Mouse (Mus musculus) kidney, adult 8-10 months (tissue): Measurements from ENCODE around the gene Suox.
"Not testable (repeated sequence)": the region's sequence is repeated elsewhere in the genome, so short reads cannot be mapped to it uniquely, and the experiment has no call there.

Source experiments
- DNase-seq, 2 experiments: peaks; one replicate each; pipeline ENCODE4 v3.0.0; 2022

Suox gene

DNA sequence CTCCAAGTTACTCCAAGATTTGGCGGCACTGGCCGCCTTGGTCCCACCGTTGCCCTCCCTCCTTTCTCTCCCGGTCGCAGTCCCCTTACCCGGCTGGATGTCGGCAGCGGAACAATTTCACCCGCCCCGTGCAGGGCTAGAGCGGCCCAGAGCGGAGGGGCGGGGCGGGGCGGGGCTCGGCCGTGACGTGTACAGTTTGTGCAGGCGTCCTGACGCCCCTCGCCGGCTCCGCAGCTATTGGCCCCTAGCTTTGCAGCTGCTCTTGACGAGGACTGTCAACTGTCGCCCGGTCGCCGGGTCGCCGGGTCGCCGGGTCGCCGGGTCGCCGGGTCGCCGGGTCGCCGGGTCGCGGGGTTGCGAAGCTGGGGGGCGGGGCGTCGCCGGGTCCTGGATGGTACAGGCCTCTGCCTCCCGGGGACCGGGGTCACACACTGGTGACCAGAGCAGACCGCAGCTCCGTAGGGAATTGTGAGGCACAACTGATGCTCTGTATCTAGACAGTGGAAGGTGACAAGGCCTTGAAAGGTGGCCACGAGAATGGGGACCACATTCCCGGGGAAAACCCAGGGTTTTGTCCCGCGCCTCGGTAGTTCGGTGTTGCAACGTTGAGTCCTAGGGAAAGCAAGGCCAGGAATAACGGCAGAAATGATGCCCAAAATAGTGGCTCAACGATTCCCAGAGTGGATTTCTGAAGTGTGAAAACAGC lies at the start of gene Suox:
Gene Suox (minus strand): TSS at position 311 of the 706 bp plus-strand sequence.
- peak; percentile 75 to 83 for DNase-seq

GRCm38 (mm10) chr10:128715559-128716537 lies 42.0 kb upstream of the Suox start:
- no peak for DNase-seq

- DNase-seq = not testable (repeated sequence)
Measured at GRCm38 (mm10) chr10:128711318-128711717, 37.4 kb upstream of the Suox start.

GRCm38 (mm10) chr10:128705317-128705693 lies 31.4 kb upstream of the Suox start:
- DNase-seq = peak in 1 of 2 experiments; percentile 23

GRCm38 (mm10) chr10:128704491-128705316 lies 30.8 kb upstream of the Suox start, which contains the start of gene Cdk2:
Gene Cdk2 (minus strand): TSS chr10:128705031.
- DNase-seq = peak; percentile 91 to 92

GRCm38 (mm10) chr10:128703895-128704294 lies 30.0 kb upstream of the Suox start, which contains the start of gene Pmel:
Gene Pmel (plus strand): TSS chr10:128704195.
- DNase-seq = no peak

GRCm38 (mm10) chr10:128702328-128703007 lies 28.6 kb upstream of the Suox start:
- DNase-seq = no peak

DNA sequence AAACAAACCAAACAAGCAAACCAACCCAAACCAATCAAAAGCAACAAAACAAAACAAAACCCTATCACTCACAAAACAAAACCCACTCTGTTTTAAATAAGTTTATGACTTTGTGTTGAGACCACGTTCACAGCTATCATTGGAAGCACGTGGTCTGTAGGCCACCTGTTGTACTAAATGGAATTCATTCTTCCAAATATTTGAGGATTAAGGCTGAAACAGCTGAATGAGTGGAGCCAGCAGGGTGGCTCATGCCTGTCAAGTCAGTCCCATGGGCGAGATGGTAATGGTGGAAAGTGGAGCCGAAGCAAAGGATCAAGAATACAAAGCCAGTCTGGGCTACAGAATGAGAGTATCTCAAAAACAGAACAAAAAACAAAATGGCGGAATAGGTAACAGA lies 26.8 kb upstream of the Suox start:
- DNase-seq = no peak

DNA sequence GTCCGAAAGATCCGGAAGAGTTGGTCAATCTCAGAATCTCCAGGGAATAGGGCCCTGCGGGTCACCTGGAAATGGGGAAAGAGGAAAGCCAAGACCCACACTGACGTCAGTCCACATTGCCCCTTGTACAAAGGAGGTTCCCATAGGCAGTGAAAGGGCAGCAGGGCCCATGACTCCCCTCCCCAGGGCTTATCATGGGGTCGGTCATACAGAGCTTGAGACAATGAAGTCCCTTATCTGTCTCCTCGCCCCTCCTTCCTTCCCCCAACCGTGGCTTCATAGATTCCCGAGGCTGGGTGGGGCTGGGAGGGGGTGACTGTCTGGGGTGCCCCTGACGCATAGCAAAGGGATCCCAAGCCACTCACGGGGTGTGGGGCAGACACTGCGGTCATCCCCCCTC lies 25.7 kb upstream of the Suox start:
- no peak for DNase-seq

DNA sequence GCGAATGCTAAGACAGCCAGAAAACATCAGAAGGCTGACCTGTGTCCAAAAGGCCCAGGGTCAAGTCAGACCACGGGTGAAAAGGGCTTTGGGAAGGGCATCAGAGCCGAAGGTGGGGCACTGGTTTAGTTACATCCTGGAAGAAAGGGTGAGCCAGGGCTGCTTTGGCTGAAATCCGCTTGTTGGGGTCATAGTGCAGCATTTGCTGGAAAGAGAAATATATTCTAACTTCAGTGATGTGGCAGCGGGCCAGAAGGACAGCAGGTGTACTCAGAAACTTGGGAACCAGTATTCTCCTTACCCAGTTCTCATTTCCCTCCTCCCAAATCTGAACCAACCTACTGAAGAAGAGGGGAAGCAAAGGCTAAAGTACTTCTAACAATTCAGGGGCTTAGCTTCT lies 25.1 kb upstream of the Suox start:
- DNase-seq = peak; percentile 63

GRCm38 (mm10) chr10:128697072-128697725 lies 23.3 kb upstream of the Suox start:
- DNase-seq = no peak

- DNase-seq = peak; percentile 100
Measured at GRCm38 (mm10) chr10:128695992-128696807, 22.3 kb upstream of the Suox start, which contains the start of gene Rab5b. Gene Rab5b (minus strand): TSS chr10:128696264.

DNA sequence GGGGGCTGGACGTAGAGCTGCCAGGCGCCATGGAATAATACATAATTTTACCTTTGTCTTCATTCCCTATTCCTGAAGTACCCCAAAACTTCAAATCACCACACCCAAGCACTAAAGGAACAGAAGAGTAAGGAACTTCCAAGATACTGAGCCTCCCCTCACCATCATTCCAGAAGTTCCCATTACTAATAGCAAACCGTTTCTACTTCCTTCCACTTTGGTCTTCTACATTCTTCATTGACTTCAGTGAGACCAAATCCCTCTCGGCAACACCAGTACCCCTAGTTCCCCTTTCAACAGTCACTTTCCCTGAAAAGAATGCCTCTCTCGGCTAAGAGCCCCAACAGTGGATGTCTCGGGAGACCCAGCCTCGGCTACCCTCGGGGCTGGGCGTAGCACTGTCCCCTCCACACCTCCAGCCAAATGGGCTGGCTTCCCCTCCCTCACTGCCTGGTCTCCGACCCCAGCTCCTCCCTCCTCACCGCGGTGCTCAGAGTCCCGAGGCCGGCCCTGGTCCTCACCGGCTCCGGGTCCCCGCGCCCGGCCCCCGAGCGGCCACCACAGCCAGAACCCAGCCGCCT lies 21.6 kb upstream of the Suox start:
- DNase-seq = no peak

DNA sequence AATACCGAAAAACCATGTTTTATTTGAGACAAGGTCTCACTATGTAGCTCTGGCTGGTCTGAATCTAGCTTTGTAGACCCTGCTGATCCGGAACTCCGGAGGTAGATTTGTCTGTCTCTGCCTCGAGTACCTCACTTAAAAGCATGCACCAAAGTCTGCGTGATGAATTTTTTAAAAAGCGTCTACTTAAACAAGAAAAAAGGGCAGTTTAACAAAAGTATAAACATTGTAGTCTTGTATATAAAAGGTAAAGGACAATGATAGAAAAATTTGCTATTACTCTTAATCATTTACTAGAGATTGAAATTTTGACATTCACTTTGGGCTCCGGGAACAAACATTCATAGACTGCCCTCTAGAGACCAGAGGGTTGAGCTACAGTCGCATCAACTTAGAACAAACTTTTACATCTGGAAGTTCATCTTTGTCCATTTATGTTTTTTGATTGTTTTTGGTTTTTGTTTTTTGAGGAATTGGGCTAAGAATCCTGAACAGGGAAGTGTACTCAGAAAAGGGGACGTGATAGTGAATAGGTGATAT lies 666 bp upstream of the Suox start:
- DNase-seq = peak in 1 of 2 experiments; percentile 43

- DNase-seq = no peak
Measured at GRCm38 (mm10) chr10:128671148-128671547, 2.7 kb downstream of the Suox start.

DNA sequence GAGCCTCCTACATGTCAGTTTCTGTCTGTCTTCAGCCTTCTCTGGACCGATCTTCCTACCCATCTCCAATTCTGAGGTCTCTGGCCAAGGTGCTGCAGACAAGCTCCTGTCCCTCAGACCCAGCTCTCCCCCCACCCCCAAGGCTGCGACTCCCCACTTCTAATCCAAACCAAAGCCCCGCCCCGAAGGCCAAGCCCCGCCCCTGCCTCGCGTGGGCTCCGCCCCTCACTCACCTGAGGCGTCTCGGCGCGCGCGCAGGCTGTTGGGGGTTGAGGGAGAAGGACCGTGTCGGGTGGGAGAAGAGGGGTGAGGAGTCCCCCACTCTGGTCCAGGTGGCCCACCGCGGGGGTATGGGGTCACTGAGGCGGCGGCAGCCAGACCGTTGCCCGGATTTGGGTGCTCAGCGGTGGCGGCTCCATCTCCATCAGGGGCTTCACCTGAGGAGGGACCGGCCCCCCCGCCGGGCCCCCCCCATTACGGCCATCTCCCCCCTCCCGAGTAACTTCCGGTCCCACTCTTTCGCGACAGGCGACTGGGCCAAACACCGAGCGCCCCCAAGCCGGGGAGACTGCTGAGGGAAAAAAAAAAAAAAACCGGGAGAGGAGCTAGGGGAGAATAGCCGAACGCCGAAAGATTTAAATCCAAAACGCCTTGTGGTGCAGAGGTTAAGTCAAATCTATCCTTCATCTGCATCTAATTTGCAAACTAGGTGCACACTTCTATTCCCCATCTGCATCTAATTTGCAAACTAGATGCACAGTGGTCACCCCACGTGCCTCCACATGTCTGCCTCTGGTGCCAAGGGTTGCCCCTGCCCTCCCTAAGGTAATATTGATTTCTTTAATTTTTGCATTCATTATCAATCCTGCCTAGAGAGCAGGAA lies 4.8 kb downstream of the Suox start:
- peak; percentile 79 to 84 for DNase-seq

- DNase-seq = no peak
Measured at GRCm38 (mm10) chr10:128665806-128666205, 8.1 kb downstream of the Suox start.

DNA sequence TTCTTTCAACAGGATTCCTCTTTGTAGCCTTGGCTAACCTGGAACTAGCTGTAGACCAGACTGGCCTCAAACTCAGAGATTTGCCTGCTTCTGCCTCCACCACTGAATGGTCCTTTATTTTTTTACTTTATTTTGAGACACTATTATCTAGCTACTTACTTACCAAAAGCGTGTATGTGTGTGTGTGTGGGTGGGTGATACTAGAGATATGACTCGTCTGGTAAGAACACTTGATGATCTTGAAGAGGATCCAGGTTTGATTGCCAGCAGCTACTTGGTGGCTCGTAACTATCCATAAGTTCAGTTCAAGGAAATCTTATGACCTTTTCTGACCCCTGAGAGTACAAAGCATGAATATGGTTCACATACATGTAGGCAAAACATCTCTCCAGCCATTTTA lies 8.6 kb downstream of the Suox start:
- no peak for DNase-seq

DNA sequence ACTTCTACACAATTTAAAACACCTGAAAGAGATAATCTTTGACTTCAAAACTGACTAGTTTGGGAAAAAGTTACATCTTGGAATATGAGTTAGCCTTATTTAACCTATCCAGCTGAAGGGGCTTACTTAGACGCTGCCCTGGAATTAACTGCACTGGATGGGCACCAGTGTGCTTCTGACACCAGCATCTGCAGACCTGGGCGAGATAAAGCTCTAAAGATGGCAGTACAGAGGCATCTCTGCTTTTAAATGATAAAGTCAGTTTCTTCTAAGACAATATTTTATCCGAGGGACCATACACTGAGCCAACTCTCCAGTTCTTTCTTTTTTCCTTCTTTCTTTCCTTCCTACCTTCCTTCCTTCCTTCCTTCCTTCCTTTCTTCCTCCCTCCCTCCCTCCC lies 9.1 kb downstream of the Suox start:
- no peak for DNase-seq
